Mouse (Mus musculus): ENCODE results near the gene Fam187b.

DNA sequence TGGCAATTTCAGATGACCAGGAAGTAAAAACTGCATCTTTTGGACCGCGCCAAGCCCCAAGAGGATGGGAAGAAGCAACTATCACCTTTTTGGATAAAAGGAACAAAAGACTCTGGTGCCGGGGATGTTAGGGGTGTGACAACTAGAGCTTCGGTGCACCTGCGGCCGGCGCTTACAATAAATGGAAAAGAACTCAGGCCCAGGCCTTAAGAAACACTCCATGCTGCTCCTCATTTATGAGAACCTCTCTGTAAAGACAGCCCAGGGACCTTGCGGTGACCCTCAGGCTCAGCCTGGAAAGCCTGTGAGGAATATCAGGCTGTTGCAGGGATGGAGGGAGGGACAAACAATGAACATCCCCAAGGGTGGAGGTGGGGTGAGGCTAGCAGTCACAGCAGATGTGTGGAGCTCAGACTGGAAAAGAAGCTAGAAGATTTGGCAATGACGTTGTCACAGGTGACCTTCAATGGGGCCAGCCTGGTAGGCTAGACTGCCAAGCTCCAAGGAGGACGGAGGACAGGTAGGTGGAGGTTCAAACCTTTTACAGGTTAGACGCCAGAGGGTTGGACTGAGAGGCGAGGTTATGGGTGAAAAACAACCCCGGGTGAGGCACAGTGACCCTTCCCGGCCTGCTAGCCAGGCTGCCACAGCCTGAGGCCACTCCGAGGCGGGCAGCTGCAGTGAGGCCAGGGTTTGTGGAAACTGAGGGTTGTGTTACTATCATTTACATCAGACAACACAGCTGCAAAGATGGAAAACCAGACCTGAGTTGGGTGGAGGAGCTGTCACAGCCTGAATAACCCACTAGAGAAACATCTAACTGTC lies 20.9 kb upstream of the Fam187b start:
- TF ChIP-seq SMC3 (IDR thresholded peaks at IDR 0.05; ENCODE audit: low read depth, low read length) (no peak), POLR2A (IDR thresholded peaks at IDR 0.05; ENCODE audit: control insufficient read depth in 1 of 2, insufficient read depth in 1 of 2, low read depth in 1 of 2, low read length in 2 of 2, poor library complexity in 1 of 2) (no peak), EP300 (IDR thresholded peaks at IDR 0.05; ENCODE audit: low read depth in 1 of 2, low read length in 2 of 2) (no peak), CTCF (IDR thresholded peaks at IDR 0.05 in 2 of 3, conservative IDR thresholded peaks at IDR 0.05 in 1 of 3; ENCODE audit: control insufficient read depth in 1 of 3, insufficient read depth in 1 of 3, low read depth in 2 of 3, low read length in 3 of 3, poor library complexity in 1 of 3, severe bottlenecking in 1 of 3) (no peak), NELFE (IDR thresholded peaks at IDR 0.05; ENCODE audit: low read depth, low read length) (no peak), USF2 (IDR thresholded peaks at IDR 0.05; ENCODE audit: borderline replicate concordance in 1 of 2, insufficient read depth in 1 of 2, low read depth in 1 of 2, low read length in 2 of 2) (no peak), TCF12 (IDR thresholded peaks at IDR 0.05; ENCODE audit: low read depth, low read length) (no peak), GATA1 (IDR thresholded peaks at IDR 0.05; ENCODE audit: low read depth, low read length) (no peak), MAZ (IDR thresholded peaks at IDR 0.05; ENCODE audit: low read depth, low read length) (no peak), ELF1 (IDR thresholded peaks at IDR 0.05; ENCODE audit: low read depth, low read length) (no peak), MAX (IDR thresholded peaks at IDR 0.05; ENCODE audit: low read length) (no peak), CHD2 (IDR thresholded peaks at IDR 0.05; ENCODE audit: low read length) (no peak), ZC3H11A (IDR thresholded peaks at IDR 0.05; ENCODE audit: low read depth, low read length) (no peak)

Data from MEL (cell line).